Mouse (Mus musculus): ENCODE data around the gene Zfyve28. TPM values are rescaled to one million over a fixed set of nuclear protein-coding genes. Genes with fewer than 3 reads are reported as not detected.

Zfyve28 gene
- polyA plus RNA-seq, 1 experiment from 2014 or later, result 2.1 TPM

DNA sequence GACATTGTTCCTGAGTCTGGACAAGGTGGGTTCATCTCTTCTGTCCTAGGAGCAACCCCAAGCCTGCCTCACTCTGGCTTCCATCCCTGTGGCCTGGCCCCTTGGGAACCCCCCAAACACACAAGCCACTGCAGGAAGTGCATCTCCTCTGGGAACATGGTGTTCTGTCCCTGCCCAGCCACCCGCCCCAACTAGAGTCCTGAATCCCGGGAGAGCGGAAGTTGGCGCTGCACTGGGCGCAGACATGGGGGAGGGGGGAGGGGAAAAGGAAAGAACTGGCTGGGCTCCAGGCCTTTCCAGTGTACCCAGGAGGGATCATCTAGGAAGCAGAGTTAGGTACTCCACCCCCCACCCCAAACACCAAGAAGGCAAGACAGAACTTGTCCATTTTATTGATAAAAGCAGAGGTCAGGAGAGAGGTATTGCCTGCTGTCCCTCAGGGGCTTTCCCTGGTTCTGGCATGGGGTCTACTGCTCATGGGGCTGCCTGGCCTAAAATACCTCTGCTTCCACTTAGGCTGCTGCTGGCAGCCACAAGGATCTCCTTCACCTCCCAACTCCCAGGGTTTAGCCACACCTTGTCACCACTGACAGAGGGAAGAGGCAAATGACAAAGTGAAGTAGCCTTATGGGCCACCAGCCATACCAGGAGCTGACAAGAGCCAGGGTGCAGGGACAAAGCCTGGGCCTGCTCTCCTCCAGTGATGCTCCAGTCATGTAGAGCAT is 104.9 kb downstream of the Zfyve28 start:
- Histone ChIP-seq H3K9ac (no peak overlapping the region), H3K4me2 (no peak overlapping the region), H3K27ac (no peak overlapping the region), H3K36me3 (replicated peaks) (peaks cover 4% of the 10 kb centered on the region), H3K4me3 (replicated peaks) (no peak overlapping the region), H3K27me3 (peaks cover 15% of the 10 kb centered on the region; the same call in 1 of the 2 replicates), H3K4me1 (peaks cover 38% of the 10 kb centered on the region), H3K9me3 (no peaks in the 10 kb centered on the region)
- no peak for ATAC-seq (ENCODE audit: low FRiP score)
- 82% methylated on average over 5 of the region's 5 CpGs for WGBS

DNA sequence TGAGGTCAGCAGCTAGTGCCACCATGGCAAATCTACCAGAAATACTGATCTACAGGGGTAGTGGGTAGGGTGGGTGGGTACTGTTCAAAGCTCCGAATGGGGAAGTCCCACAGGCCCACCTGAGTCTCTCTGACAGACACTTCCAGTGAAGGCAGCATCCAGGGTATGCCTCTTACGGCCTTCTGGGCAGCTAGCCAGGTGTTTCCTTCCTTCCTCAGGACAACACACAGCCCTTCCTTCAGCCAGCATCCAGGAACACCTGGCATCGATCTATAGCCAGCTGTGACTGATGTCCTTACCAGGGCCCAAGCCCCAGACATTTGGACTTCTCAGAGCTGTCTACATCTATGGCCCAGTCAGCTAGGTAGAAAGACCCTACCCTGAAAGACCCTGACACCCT is 105.8 kb downstream of the Zfyve28 start:
- peaks cover 15% of the 10 kb centered on the region; the same call in 1 of the 2 replicates for H3K27me3 ChIP-seq
- ATAC-seq (ENCODE audit: low FRiP score), result no peak
- H3K4me1 ChIP-seq, result peaks cover 36% of the 10 kb centered on the region
- no peaks in the 10 kb centered on the region for H3K9me3 ChIP-seq
- H3K36me3 ChIP-seq (replicated peaks), result peaks cover 10% of the 10 kb centered on the region
- WGBS, result 78% methylated on average over 3 of the region's 3 CpGs
- H3K27ac ChIP-seq, result no peak overlapping the region
- H3K4me3 ChIP-seq (replicated peaks), result no peak overlapping the region
- H3K9ac ChIP-seq, result no peak overlapping the region
- no peak overlapping the region for H3K4me2 ChIP-seq

DNA sequence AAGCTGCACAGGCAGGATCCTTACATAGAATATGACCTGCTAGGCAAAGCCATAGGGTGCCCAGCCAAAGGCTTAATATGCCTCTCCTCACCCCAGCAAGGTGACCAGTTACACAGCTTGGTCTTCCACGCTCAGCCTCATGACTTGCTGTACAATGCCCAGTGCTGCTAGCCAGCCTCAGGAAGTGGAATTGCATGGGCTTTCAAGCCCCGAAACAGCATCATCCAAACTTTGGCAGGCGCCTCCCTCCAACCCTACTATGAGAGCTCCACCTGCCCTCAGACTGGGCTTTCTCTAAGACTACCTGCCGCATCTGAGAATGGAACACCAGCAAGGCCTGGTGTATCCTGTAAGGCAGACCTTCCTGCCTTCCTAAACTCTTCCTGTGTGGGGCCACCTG is 110.4 kb downstream of the Zfyve28 start:
- no peak overlapping the region for H3K9ac ChIP-seq

DNA sequence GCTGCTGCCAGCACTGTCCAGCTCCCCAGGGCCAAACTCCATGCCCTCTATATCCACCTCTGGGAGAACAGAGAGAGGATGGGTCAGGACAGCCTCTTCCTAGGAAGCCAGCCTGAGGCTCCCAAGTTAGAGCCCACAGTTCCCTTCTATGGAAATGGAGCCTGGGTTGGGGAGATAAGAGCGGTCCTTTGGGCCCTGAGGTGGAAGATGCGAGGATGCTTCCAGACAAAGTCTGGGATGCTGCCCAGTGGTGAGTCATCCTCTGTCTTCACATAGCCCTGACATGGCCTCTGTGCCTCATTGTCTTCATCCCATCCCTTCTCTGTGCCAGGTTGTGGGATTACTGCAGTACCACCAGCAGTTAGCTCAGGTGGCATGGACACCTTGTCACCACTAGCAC is 111.2 kb downstream of the Zfyve28 start:
- Histone ChIP-seq H3K9me3 (no peaks in the 10 kb centered on the region), H3K4me1 (no peaks in the 10 kb centered on the region), H3K4me2 (no peak overlapping the region), H3K9ac (no peak overlapping the region), H3K27ac (no peak overlapping the region), H3K27me3 (no peaks in the 10 kb centered on the region), H3K4me3 (replicated peaks) (no peak overlapping the region), H3K36me3 (replicated peaks) (peaks cover 28% of the 10 kb centered on the region)
- ATAC-seq (ENCODE audit: low FRiP score), result no peak
- 93% methylated on average over 2 of the region's 2 CpGs for WGBS

More for the DNA sequence above, 110.4 kb downstream of the Zfyve28 start:
- Histone ChIP-seq H3K36me3 (replicated peaks) (peaks cover 28% of the 10 kb centered on the region), H3K27me3 (no peaks in the 10 kb centered on the region), H3K4me2 (no peak overlapping the region), H3K9me3 (no peaks in the 10 kb centered on the region), H3K4me1 (no peaks in the 10 kb centered on the region), H3K27ac (no peak overlapping the region), H3K4me3 (replicated peaks) (no peak overlapping the region)
- no peak for ATAC-seq (ENCODE audit: low FRiP score)
- WGBS, result 92% methylated on average over 4 of the region's 4 CpGs

DNA sequence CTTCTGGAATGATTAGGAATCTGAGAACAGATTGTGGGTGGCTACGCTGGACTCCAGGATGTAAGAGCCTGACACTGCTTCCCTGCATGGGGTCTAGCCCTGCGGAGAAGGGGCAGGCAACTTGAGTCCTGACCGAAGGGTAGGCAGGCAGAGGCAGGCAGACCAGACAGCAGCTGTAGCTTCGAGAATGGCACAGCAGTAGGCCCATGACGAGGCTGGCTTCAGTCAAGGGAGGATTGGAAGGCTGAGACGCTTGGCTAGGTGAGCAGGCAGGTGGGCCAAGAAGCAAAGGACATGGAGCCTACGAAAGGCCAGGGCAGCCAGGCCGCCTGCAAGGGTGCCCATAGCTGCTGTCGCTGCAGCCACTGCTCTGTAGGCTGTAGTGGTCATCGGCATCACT is 111.6 kb downstream of the Zfyve28 start:
- H3K4me2 ChIP-seq, result no peak overlapping the region
- no peak for ATAC-seq (ENCODE audit: low FRiP score)
- H3K4me1 ChIP-seq, result no peaks in the 10 kb centered on the region
- H3K27me3 ChIP-seq, result no peaks in the 10 kb centered on the region
- WGBS, result 69% methylated on average over 10 of the region's 10 CpGs
- H3K36me3 ChIP-seq (replicated peaks), result peaks cover 28% of the 10 kb centered on the region
- no peak overlapping the region for H3K27ac ChIP-seq
- H3K9me3 ChIP-seq, result no peaks in the 10 kb centered on the region
- H3K9ac ChIP-seq, result no peak overlapping the region
- H3K4me3 ChIP-seq (replicated peaks), result no peak overlapping the region

DNA sequence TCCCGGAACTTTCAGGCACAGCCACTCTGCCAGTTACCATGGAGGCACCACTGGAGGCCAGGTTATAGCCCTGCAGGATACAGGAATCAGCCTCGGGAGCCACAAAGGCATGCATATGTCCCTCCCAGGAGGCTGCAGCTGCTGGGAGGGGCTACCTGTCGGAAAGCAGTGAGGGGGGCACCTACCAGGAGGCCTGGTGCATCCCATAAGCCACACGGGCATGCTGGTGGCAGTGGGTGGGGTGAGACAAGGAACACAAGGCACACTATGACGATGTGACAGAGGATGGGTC is 112.9 kb downstream of the Zfyve28 start:
- Histone ChIP-seq H3K4me3 (replicated peaks) (no peak overlapping the region), H3K9ac (no peak overlapping the region), H3K27me3 (no peaks in the 10 kb centered on the region), H3K4me2 (no peak overlapping the region), H3K27ac (no peak overlapping the region), H3K4me1 (no peaks in the 10 kb centered on the region), H3K9me3 (no peaks in the 10 kb centered on the region), H3K36me3 (replicated peaks) (peaks cover 28% of the 10 kb centered on the region)
- ATAC-seq (ENCODE audit: low FRiP score), result no peak
- 20% methylated on average over 5 of the region's 5 CpGs for WGBS

DNA sequence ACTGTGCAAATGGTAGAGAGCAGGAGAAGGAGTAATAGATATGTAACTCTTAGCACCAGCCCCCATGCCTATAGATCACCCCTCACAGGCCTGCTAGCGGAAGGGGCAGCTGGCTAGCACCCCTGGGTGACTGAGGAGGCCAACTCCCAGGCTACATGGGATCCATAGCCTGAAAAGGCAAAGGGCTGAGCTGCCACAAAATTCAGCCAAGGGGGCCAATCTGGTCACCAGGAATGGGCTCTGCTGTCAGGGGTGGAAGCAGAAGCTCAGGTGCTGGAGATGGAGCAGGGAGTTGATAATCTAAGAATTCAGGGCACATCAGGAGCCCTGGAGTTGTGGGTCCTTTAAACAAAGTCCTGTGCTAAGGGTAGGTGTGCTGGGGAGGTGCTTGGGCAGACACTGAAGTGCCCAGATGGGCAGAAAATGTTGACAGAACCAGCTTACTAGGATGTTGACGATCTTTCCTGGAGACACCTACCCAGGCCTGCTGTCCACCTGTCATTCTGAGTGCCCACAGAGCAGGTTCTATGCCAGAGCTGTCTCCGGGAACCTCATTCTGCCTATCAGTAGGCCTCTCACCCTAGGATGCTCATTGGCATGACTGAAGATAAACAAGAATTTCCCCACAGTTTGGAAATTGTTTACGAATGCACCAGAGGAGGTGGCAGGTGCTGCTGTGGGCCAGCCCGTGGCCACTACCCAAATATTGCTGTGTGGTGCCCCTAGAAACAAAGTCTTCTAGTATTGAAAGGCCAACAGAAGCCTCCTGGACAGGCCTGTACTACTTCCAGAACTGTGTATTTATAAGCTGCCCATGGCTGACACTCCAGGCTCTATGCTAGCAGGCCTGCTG is 113.5 kb downstream of the Zfyve28 start:
- no peak overlapping the region for H3K9ac ChIP-seq
- no peaks in the 10 kb centered on the region for H3K27me3 ChIP-seq
- peaks cover 3% of the 10 kb centered on the region; the same call in 1 of the 2 replicates for H3K4me1 ChIP-seq
- peaks cover 24% of the 10 kb centered on the region for H3K36me3 ChIP-seq (replicated peaks)
- H3K4me3 ChIP-seq (replicated peaks), result no peak overlapping the region
- H3K27ac ChIP-seq, result no peak overlapping the region
- no peaks in the 10 kb centered on the region for H3K9me3 ChIP-seq
- no peak for ATAC-seq (ENCODE audit: low FRiP score)
- H3K4me2 ChIP-seq, result no peak overlapping the region
- 80% methylated on average over 5 of the region's 5 CpGs for WGBS

DNA sequence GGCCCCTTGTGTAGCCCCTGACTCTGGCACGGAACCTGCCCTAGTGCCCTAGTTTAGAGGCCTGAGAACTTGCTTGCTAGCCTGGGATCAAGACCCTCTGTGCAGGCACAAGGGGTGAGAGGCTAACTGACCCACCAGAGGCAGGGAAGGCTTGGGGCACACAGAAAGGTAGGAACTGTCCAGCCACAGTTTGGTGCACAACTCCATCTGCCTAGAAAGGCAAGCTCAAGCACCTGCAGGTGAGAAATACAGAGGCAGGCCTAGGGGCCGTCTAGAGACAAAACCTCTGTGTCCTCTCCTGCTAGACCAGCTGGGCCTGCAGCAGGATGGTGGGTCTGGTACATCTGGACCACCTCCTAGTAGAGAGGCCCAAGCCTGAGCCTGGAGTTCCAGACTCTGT is 114.2 kb downstream of the Zfyve28 start:
- ATAC-seq (ENCODE audit: low FRiP score), result no peak
- no peak overlapping the region for H3K9ac ChIP-seq
- 89% methylated on average over 2 of the region's 2 CpGs for WGBS
- H3K36me3 ChIP-seq (replicated peaks), result peaks cover 24% of the 10 kb centered on the region
- H3K4me1 ChIP-seq, result peaks cover 5% of the 10 kb centered on the region; the same call in 1 of the 2 replicates
- no peak overlapping the region for H3K4me2 ChIP-seq
- H3K27me3 ChIP-seq, result no peaks in the 10 kb centered on the region
- H3K9me3 ChIP-seq, result no peaks in the 10 kb centered on the region
- no peak overlapping the region for H3K4me3 ChIP-seq (replicated peaks)
- no peak overlapping the region for H3K27ac ChIP-seq

DNA sequence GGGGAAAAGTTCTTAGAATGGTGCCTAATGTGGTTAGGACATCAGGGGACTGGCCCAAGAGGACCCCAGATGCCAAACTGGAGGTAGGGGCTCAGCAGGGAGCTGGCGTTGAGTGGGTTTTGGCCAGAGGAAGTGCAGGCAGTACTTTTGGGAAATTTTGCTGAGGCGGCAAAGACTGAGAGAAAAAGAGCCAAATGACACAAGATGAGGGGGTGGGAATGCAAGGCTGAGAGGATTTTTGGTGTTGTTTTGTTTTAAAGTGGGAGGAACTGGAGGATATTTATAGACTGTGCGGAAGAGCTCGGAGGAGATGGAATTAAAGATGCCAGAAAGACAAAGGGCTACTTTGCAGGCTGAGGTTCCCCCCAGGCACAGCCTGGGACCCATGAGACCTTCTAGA is 117.5 kb downstream of the Zfyve28 start:
- Histone ChIP-seq H3K27me3 (no peaks in the 10 kb centered on the region), H3K27ac (no peak overlapping the region), H3K9me3 (no peaks in the 10 kb centered on the region), H3K4me3 (replicated peaks) (no peak overlapping the region), H3K36me3 (replicated peaks) (peaks cover 2% of the 10 kb centered on the region), H3K9ac (no peak overlapping the region), H3K4me2 (no peak overlapping the region), H3K4me1 (peaks cover 17% of the 10 kb centered on the region)
- WGBS, result 84% methylated on average over 4 of the region's 4 CpGs
- ATAC-seq (ENCODE audit: low FRiP score), result no peak

DNA sequence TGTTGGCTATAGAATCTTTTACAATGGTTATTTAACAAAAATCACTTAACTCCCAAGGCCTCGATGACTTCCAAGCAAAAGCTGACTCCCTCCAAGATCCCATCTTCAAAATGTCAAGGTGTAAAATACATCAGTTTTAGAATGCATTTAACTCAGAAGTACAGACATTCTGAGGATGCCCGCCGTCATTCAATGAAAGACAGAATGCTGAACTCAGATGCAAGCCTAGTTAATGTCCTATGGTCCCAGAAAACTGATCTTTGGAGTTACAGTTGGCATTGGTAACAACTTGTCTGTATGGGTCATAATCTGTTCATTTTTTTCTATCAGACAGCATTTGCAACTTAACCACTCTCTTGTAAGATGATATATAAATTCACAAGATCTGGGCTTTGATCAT is 118.3 kb downstream of the Zfyve28 start:
- peak overlapping the region; percentile 79 for H3K4me3 ChIP-seq (replicated peaks)
- 87% methylated on average over 3 of the region's 3 CpGs for WGBS

DNA sequence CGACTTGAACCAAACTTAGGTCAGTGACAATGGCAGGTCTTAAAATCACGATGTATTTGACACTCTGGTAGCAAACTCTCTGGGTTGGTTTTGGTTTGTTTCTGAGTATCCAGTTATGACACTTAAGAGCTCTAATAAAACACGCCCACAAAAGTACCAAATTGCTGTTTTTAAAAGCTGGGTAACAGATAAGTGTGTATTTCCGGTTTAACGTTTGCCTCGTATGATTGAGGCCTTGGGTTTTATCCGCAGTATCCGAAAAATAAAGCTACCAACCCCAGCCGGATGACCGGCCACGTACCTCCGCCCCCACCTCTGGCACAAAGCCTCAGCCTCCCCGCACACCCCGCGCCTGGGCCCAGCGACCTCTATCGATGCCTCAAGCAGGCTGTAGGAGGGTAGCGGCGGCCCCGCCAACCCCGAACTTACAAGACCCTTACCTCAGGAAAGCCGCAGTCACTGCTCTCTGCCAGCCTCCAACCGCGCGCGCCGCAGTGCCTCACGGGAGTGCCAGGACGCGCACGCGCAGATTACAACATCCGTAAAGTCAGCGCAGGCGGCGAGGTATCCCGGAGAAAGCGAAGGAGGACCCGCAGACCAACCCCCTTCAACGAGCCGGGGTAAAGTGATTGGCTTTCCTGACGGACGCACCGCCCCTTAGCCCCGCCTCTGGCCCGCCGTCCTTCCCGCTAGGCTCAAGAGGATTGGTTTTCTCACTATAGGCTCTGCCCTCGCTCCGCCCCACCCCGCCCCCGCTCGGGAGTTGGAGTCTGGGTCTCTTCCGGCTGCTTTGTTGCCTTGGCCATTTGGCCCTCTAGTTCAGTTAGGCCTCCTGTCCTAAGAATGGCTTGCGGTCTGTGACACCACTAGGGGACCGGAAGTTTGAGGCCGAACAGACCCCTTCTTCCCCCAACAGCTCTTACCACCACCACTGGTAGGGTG is 119.0 kb downstream of the Zfyve28 start, which contains the start of the genes Poln and Haus3:
Gene Poln (minus strand): TSS at position 499 of the 942 bp plus-strand sequence.
Gene Haus3 (minus strand): TSS at position 578 of the 942 bp plus-strand sequence.
- peaks cover 7% of the 10 kb centered on the region; the same call in 1 of the 2 replicates for H3K36me3 ChIP-seq (replicated peaks)
- under 1% methylated on average over 57 of the region's 57 CpGs for WGBS

More for the DNA sequence above, 118.3 kb downstream of the Zfyve28 start:
- H3K4me2 ChIP-seq, result peak overlapping the region; percentile 61
- H3K9ac ChIP-seq, result peak overlapping the region; percentile 56; the same call in 1 of the 2 replicates
- ATAC-seq (ENCODE audit: low FRiP score), result no peak
- H3K4me1 ChIP-seq, result peaks cover 18% of the 10 kb centered on the region
- no peaks in the 10 kb centered on the region for H3K27me3 ChIP-seq
- peaks cover 2% of the 10 kb centered on the region; the same call in 1 of the 2 replicates for H3K36me3 ChIP-seq (replicated peaks)
- no peaks in the 10 kb centered on the region for H3K9me3 ChIP-seq
- H3K27ac ChIP-seq, result peak overlapping the region; percentile 91

More for the DNA sequence above, 119.0 kb downstream of the Zfyve28 start, which contains the start of the genes Poln and Haus3:
- no peaks in the 10 kb centered on the region for H3K9me3 ChIP-seq
- peak; percentile 100 for ATAC-seq (ENCODE audit: low FRiP score)
- H3K27ac ChIP-seq, result peak within 1 kb of the TSS; percentile 91
- no peaks in the 10 kb centered on the region for H3K27me3 ChIP-seq
- H3K4me1 ChIP-seq, result peaks cover 25% of the 10 kb centered on the region
- H3K4me3 ChIP-seq (replicated peaks), result peak within 1 kb of the TSS; percentile 79
- H3K4me2 ChIP-seq, result peak within 1 kb of the TSS; percentile 61
- peak within 1 kb of the TSS; percentile 81 for H3K9ac ChIP-seq

All from forebrain, embryonic 12.5 days (tissue).